Mouse (Mus musculus) embryonic facial prominence, embryonic 11.5 days (tissue): ENCODE results near the gene Pex26. TPM values are rescaled to one million over a fixed set of nuclear protein-coding genes. Genes with fewer than 3 reads are reported as not detected.

Source experiments
- ATAC-seq: fragments of 200-750 bp; cut with Nextera tagmentation; replicated peaks from 2 replicates; pipeline ENCODE4 v1.8.0; 2017; ENCODE audit warnings: low read depth; ENCODE audit not compliant: insufficient number of reproducible peaks, low FRiP score, low TSS enrichment
- DNase-seq: peaks from one replicate; pipeline ENCODE4 v3.0.0-alpha.2; 2015; ENCODE audit warnings: low spot score
- H3K27ac ChIP-seq: fragments of 300-500 bp; sonication (generic); replicated peaks from 2 replicates; pipeline ENCODE4 v1.5.1; 2014; ENCODE audit warnings: mild to moderate bottlenecking, low read depth, low read length, control low read depth
- H3K27me3 ChIP-seq: fragments of 300-500 bp; sonication (generic); 2 replicates; pipeline ENCODE4 v1.6.1; 2014; ENCODE audit warnings: mild to moderate bottlenecking, low read length, moderate library complexity, mixed read lengths; ENCODE audit not compliant: control insufficient read depth, insufficient read depth
- H3K36me3 ChIP-seq: fragments of 300-500 bp; sonication (generic); replicated peaks from 2 replicates; pipeline ENCODE4 v1.6.1; 2014; ENCODE audit warnings: low read depth, mild to moderate bottlenecking, low read length, moderate library complexity, mixed read lengths; ENCODE audit not compliant: control insufficient read depth, insufficient read depth
- H3K4me1 ChIP-seq: fragments of 300-500 bp; sonication (generic); 2 replicates; pipeline ENCODE4 v1.6.1; 2014; ENCODE audit warnings: low read length, mixed read lengths; ENCODE audit not compliant: control insufficient read depth, insufficient read depth
- H3K4me2 ChIP-seq: fragments of 300-500 bp; sonication (generic); 2 replicates; pipeline ENCODE4 v1.6.1; 2014; ENCODE audit warnings: low read depth, mild to moderate bottlenecking, control low read depth, low read length, moderate library complexity
- H3K4me3 ChIP-seq: fragments of 300-500 bp; sonication (generic); 2 replicates; pipeline ENCODE4 v1.5.1; 2014; ENCODE audit warnings: low read depth, low read length, control low read depth
- H3K9ac ChIP-seq: fragments of 300-500 bp; sonication (generic); replicated peaks from 2 replicates; pipeline ENCODE4 v1.6.1; 2014; ENCODE audit warnings: mild to moderate bottlenecking, control low read depth, low read length
- H3K9me3 ChIP-seq: fragments of 300-500 bp; sonication (generic); replicated peaks from 2 replicates; pipeline ENCODE4 v1.6.1; 2016; ENCODE audit warnings: mild to moderate bottlenecking, low read length, inconsistent platforms, mixed read lengths; ENCODE audit not compliant: control insufficient read depth
- WGBS: fragments of 180-500 bp; shearing (Covaris S2); extraction: QIAGEN DNeasy Blood & Tissue Kit; methylation state at CpG from one replicate; pipeline ENCODE4 v1.1.7; 2014; 5-methylcytosine and 5-hydroxymethylcytosine counted together
- polyA plus RNA-seq: library from polyadenylated mRNA; unstranded; fragments of >200 nt; fragmentation: Nextera tagmentation; extraction: Ambion mirVana; gene quantifications from 2 replicates; pipeline ENCODE4 v1.2.1, GENCODE M21; 2014

Pex26 gene
- polyA plus RNA-seq, 1 experiment from 2014 or later = 7.1 TPM

DNA sequence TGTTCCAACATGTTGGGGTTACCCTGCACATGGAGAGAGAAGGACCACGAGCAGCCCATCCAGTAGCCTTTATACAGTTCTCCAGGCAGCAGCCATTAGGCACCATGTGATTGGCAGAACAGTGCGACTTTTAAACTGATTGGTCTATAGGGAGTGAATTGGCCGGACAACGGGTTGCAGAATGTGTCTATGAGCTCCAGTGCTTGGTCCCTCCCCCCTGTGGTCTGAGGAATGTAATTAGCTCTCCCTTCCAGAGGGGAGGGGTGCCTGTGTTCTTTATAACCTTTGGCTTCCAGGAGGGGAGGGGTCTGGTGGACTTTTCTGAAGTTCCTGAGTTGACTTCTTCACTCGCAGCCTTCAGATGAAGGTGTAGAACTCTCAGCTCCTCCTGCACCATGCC lies 18.6 kb downstream of the Pex26 start:
- no peak overlapping the region for H3K9ac ChIP-seq
- H3K36me3 ChIP-seq = no peaks in the 10 kb centered on the region
- no peaks in the 10 kb centered on the region for H3K9me3 ChIP-seq
- H3K27me3 ChIP-seq = no peaks in the 10 kb centered on the region
- H3K4me3 ChIP-seq = no peak overlapping the region
- no peaks in the 10 kb centered on the region for H3K4me1 ChIP-seq
- H3K4me2 ChIP-seq = no peak overlapping the region
- H3K27ac ChIP-seq = no peak overlapping the region
- 67% methylated on average over 5 of the region's 5 CpGs for WGBS
- no peak for DNase-seq
- no peak for ATAC-seq

DNA sequence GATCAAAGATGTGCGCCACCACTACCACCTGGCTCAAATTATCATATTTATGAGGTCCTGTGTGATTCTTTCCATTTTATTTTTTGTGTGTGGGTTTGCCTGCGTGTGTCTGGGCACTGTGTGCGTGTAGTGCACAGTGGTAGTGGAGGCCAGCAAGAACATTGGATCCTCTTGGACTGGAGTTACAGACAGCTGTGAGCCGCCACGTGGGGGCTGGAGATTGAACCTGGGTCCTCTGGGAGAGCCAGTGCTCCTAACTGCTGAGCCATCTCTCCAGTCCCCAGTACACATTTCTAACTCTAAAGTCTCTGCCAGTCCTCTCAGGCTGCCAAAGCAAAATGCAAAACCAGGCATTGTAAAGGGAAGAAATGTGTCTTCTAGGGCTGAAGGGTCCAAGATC lies 23.0 kb downstream of the Pex26 start:
- no peak overlapping the region for H3K4me3 ChIP-seq
- no peaks in the 10 kb centered on the region for H3K36me3 ChIP-seq
- H3K4me1 ChIP-seq = no peaks in the 10 kb centered on the region; the same call in 1 of the 2 replicates
- H3K4me2 ChIP-seq = no peak overlapping the region
- WGBS = 84% methylated on average over 5 of the region's 5 CpGs
- H3K9me3 ChIP-seq = no peaks in the 10 kb centered on the region
- H3K9ac ChIP-seq = no peak overlapping the region
- no peak overlapping the region for H3K27ac ChIP-seq
- H3K27me3 ChIP-seq = peaks cover 13% of the 10 kb centered on the region
- ATAC-seq = no peak
- no peak for DNase-seq

DNA sequence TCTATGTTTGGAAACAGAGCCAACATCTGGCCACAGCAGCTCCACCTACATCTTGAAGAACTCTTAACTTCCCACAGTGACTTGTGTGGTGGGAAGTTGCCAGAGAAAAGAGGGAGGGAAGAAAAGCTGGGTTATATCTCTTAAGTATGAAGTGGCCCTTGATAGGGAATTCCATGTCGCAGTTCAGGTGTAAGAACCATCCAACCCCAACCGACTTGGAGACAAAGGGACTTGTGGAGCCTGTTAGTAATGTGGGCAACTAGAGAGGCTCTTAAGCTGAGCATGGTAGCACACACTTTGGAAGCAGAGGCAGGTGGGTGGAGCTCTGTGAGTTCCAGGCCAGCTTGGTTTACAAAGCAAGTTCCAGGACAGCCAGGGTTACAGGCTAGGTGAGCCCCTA lies 26.1 kb downstream of the Pex26 start:
- no peaks in the 10 kb centered on the region for H3K9me3 ChIP-seq
- no peaks in the 10 kb centered on the region; the same call in 1 of the 2 replicates for H3K4me1 ChIP-seq
- H3K4me3 ChIP-seq = no peak overlapping the region
- no peak for ATAC-seq
- H3K27ac ChIP-seq = no peak overlapping the region
- H3K36me3 ChIP-seq = no peaks in the 10 kb centered on the region
- peaks cover 15% of the 10 kb centered on the region for H3K27me3 ChIP-seq
- DNase-seq = no peak
- H3K9ac ChIP-seq = no peak overlapping the region
- no peak overlapping the region for H3K4me2 ChIP-seq
- 71% methylated on average over 2 of the region's 2 CpGs for WGBS

DNA sequence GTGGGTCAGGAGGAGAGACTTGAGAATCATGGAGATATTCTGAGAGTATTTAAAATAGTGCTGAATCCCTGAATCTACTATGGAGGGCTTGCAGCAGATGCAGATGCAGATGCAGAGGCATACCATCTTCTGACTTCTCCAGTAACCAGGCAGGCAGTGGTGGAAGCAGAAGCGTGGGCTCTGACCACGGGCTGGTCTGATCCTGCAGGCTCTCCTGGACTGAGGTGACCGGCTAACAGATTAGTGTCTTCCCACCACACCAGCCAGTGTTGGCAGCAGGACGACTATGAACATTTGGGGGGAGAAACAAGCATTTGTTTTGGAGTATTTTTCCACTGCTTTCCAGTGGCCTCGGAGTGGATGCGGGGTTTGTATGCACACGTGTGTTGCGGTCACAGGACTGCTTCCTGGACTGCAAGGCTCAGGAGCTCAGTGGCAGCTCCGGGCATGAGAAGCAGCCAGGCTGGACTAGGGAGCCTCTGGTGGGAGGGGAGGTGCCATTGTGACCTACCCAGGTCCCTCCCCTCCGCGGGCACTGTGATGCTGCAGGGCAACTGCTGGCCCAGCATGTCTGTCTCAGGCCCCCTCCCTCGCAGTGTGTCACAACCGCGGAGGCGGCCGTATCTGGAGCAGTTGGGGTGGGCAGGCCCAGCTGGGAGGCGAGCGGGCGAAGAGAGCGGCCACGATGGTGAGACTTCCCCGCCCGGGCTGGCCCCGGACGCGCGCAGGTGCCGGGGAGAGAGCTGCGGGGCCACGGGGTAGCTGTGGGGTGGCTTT lies 26.9 kb downstream of the Pex26 start, which contains the start of gene Tuba8:
TSS of gene Tuba8 (plus strand) at position 548 of the 777 bp plus-strand sequence.
- Histone ChIP-seq H3K4me3 (peak within 1 kb of the TSS; percentile 24), H3K36me3 (no peaks in the 10 kb centered on the region), H3K9ac (peak within 1 kb of the TSS; percentile 19), H3K27ac (no peak within 1 kb of the TSS), H3K27me3 (peaks cover 15% of the 10 kb centered on the region), H3K4me2 (peak within 1 kb of the TSS; percentile 93), H3K4me1 (no peaks in the 10 kb centered on the region; the same call in 1 of the 2 replicates), H3K9me3 (no peaks in the 10 kb centered on the region)
- ATAC-seq (peak; percentile 75), DNase-seq (peak; percentile 26)
- WGBS = 3% methylated on average over 30 of the region's 30 CpGs

DNA sequence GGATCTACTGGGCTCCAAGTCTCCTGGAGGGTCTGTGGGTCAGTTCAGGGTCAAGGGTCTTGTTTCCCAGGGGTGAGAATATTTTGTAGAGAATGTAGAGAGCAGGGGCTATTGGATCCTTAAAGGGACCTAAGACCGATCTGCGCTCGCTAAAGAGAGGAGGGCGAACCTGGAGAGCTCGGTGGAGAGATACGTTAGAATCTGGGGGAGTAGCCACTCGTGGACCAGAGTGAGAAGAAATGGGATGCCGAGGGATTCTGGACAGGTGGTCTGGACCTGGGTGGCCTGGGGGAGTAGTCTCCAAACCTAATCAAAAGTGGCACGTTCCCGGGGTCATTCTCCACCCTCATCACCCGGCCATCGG lies 27.4 kb downstream of the Pex26 start:
- Histone ChIP-seq H3K4me3 (peak overlapping the region; percentile 24), H3K36me3 (no peaks in the 10 kb centered on the region), H3K9me3 (no peaks in the 10 kb centered on the region), H3K4me2 (peak overlapping the region; percentile 93), H3K27me3 (peaks cover 15% of the 10 kb centered on the region), H3K9ac (peak overlapping the region; percentile 19; the same call in 1 of the 2 replicates), H3K4me1 (no peaks in the 10 kb centered on the region; the same call in 1 of the 2 replicates), H3K27ac (no peak overlapping the region)
- DNase-seq (no peak), ATAC-seq (0 out of 2 replicates have a peak, but pooled peaks have one; percentile 10)
- WGBS = 2% methylated on average over 12 of the region's 12 CpGs

DNA sequence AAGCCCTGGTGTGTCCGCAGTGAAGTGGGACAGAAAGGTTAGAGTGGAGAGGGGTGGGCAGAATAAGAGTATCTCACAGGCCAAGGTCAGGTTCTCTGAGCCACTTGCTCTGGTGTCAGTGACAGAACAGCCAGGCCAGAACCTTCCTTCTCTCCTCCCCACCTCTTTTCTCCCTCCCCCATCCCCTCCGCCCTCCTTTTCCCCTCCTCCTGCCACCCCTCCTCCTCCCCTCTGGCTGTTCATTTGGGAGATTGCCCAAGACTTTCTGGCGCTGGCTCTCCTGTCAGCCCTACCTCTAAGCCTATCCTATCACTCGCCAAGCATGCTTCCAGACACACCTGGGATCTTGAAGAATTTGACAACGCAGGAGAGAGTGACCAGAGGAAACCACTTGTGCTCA lies 28.3 kb downstream of the Pex26 start:
- ATAC-seq = no peak

DNA sequence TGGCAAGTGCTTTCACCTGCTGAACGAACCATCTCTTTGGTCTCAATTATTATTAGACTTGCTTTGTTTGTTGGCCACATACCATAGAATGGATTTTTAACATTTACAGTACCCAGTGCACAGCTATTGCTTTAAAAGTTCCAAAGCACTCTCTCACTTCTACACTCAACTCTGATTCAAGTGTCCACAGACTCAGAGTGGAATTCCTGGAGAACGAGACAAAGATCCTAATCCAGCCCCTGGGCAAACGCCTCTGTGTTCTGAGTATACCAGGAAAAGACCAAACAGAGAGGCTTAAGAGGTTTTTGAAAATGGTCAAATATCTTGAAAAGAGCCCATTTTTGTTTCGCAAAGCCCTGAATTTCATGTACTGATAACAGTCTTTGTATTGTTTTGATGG lies 29.5 kb downstream of the Pex26 start:
- no peak for ATAC-seq
- no peak overlapping the region for H3K4me2 ChIP-seq
- H3K27me3 ChIP-seq = peaks cover 15% of the 10 kb centered on the region
- no peak overlapping the region for H3K9ac ChIP-seq
- no peaks in the 10 kb centered on the region; the same call in 1 of the 2 replicates for H3K4me1 ChIP-seq
- H3K9me3 ChIP-seq = no peaks in the 10 kb centered on the region
- no peak overlapping the region for H3K27ac ChIP-seq
- H3K36me3 ChIP-seq = no peaks in the 10 kb centered on the region
- no peak for DNase-seq
- H3K4me3 ChIP-seq = no peak overlapping the region
- WGBS = 67% methylated on average over 4 of the region's 4 CpGs

More for the DNA sequence above, 28.3 kb downstream of the Pex26 start:
- Histone ChIP-seq H3K9me3 (no peaks in the 10 kb centered on the region), H3K36me3 (no peaks in the 10 kb centered on the region), H3K9ac (no peak overlapping the region), H3K27ac (no peak overlapping the region), H3K4me3 (no peak overlapping the region), H3K4me1 (no peaks in the 10 kb centered on the region; the same call in 1 of the 2 replicates), H3K4me2 (peak overlapping the region; percentile 1; the same call in 1 of the 2 replicates), H3K27me3 (peaks cover 15% of the 10 kb centered on the region)
- no peak for DNase-seq
- 5% methylated on average over 5 of the region's 5 CpGs for WGBS

DNA sequence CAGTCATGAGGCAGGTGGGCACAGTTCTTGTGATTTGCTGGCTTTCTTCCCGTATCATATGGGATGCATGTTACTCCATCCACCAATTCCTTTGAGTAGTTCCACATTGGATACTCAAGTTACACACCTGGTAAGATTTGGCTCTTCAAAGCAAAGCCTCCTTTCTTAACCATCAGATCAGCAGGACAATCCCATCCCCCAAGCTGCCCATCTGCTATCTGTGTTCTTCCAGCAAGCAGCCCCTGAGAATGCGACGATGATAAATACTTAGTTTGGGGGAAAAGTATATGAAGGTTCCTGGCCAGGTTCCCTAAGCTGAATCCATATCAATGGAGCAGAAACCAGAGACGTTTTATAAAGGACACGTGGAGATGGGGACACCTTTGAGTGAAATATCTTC lies 30.8 kb downstream of the Pex26 start:
- Histone ChIP-seq H3K36me3 (no peaks in the 10 kb centered on the region), H3K27ac (no peak overlapping the region), H3K9ac (no peak overlapping the region), H3K27me3 (peaks cover 15% of the 10 kb centered on the region), H3K4me1 (no peaks in the 10 kb centered on the region; the same call in 1 of the 2 replicates), H3K4me2 (no peak overlapping the region), H3K9me3 (no peaks in the 10 kb centered on the region), H3K4me3 (no peak overlapping the region)
- no peak for ATAC-seq
- 88% methylated on average over 5 of the region's 5 CpGs for WGBS
- no peak for DNase-seq
